Mouse (Mus musculus): ENCODE results near the gene Fgfr4. TPM values are rescaled to one million over a fixed set of nuclear protein-coding genes. Genes with fewer than 3 reads are reported as not detected.

Fgfr4 gene
- total RNA-seq, 1 experiment = 1.8 TPM

DNA sequence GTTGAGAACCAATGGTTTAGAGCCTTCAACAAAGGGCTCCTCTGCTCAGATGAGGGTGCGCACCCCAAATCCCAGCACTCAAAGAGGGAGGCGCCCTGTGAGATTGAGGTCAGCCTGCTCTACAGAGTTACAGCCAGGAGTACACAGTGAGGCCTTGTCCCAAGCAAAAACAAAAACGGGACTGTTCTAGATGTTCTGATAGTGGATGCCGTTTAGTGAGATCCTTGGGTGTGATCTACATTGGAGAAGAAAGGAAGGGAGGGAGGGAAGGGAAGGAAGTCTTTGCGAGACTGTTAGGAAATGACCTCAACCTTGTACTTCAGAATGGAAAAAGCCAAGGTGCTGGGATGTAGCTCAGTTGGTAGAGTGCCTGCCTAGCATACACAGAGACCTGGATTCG, 23.8 kb downstream of the Fgfr4 start:
- no peak for TF ChIP-seq ZC3H11A (IDR thresholded peaks at IDR 0.05; ENCODE audit: borderline replicate concordance, low read depth, low read length)
- TF ChIP-seq CHD2 (IDR thresholded peaks at IDR 0.05; ENCODE audit: low read depth, low read length) = no peak
- no peak for TF ChIP-seq HCFC1 (IDR thresholded peaks at IDR 0.05; ENCODE audit: borderline replicate concordance, insufficient read depth, low read length)
- TF ChIP-seq ZNF384 (IDR thresholded peaks at IDR 0.05; ENCODE audit: low read depth, low read length) = no peak
- no peak for TF ChIP-seq MAFK (IDR thresholded peaks at IDR 0.05; ENCODE audit: insufficient read depth, low read depth, low read length)
- H3K36me3 ChIP-seq (ENCODE audit: control insufficient read depth, insufficient read depth, low read length, poor library complexity, severe bottlenecking) = no peaks in the 10 kb centered on the region
- H3K4me3 ChIP-seq (ENCODE audit: insufficient read depth in 1 of 2, low read depth in 1 of 2, low read length in 2 of 2, poor library complexity in 1 of 2, severe bottlenecking in 1 of 2) = no peak overlapping the region
- H3K9ac ChIP-seq (ENCODE audit: insufficient read depth, low read depth, low read length, poor library complexity, severe bottlenecking) = no peak overlapping the region
- in situ Hi-C loops (cut with MboI; ENCODE audit: low sequenced_read_pairs in 2 of 2, unreplicated experiment in 2 of 2) = no loop called here
- H3K4me1 ChIP-seq (ENCODE audit: control insufficient read depth in 2 of 2, insufficient read depth in 2 of 2, low read length in 2 of 2, poor library complexity in 1 of 2) = peaks cover 2 to 8% of the 10 kb centered on the region in 2 experiments; a peak in 3 of 4 replicates
- DNase-seq (ENCODE audit: low read depth, low spot score) = no peak
- no peak overlapping the region for H3K27ac ChIP-seq (ENCODE audit: insufficient read depth, low read depth, low read length, poor library complexity, severe bottlenecking)
- no peaks in the 10 kb centered on the region for H3K9me3 ChIP-seq (ENCODE audit: control insufficient read depth, insufficient read depth, low read depth, low read length)

- H3K27ac ChIP-seq (ENCODE audit: insufficient read depth, low read depth, low read length, poor library complexity, severe bottlenecking) = peak overlapping the region; percentile 67; the same call in 1 of the 2 replicates
- no peaks in the 10 kb centered on the region for H3K9me3 ChIP-seq (ENCODE audit: control insufficient read depth, insufficient read depth, low read depth, low read length)
- in situ Hi-C loops (cut with MboI; ENCODE audit: low sequenced_read_pairs in 2 of 2, unreplicated experiment in 2 of 2) = no loop called here
- no peaks in the 10 kb centered on the region for H3K36me3 ChIP-seq (ENCODE audit: control insufficient read depth, insufficient read depth, low read length, poor library complexity, severe bottlenecking)
- H3K9ac ChIP-seq (ENCODE audit: insufficient read depth, low read depth, low read length, poor library complexity, severe bottlenecking) = peak overlapping the region; percentile 53; the same call in 1 of the 2 replicates
- DNase-seq (ENCODE audit: low read depth, low spot score) = no peak
- H3K4me3 ChIP-seq (ENCODE audit: insufficient read depth in 1 of 2, low read depth in 1 of 2, low read length in 2 of 2, poor library complexity in 1 of 2, severe bottlenecking in 1 of 2) = no peak overlapping the region
- peaks cover 0 to 8% of the 10 kb centered on the region in 2 experiments; a peak in 3 of 4 replicates for H3K4me1 ChIP-seq (ENCODE audit: control insufficient read depth in 2 of 2, insufficient read depth in 2 of 2, low read length in 2 of 2, poor library complexity in 1 of 2)
- TF ChIP-seq MAFK (IDR thresholded peaks at IDR 0.05; ENCODE audit: insufficient read depth, low read depth, low read length) (no peak), ZNF384 (IDR thresholded peaks at IDR 0.05; ENCODE audit: low read depth, low read length) (no peak), HCFC1 (IDR thresholded peaks at IDR 0.05; ENCODE audit: borderline replicate concordance, insufficient read depth, low read length) (no peak)
These were observed 25.6 kb downstream of the Fgfr4 start for GRCm38 (mm10) chr13:55177903-55178496.

GRCm38 (mm10) chr13:55178556-55178955, 26.1 kb downstream of the Fgfr4 start:
- TF ChIP-seq ZC3H11A (IDR thresholded peaks at IDR 0.05; ENCODE audit: borderline replicate concordance, low read depth, low read length) (peak; percentile 40; the same call in 1 of the 2 replicates), CHD2 (IDR thresholded peaks at IDR 0.05; ENCODE audit: low read depth, low read length) (no peak)
- H3K4me3 ChIP-seq (ENCODE audit: insufficient read depth in 1 of 2, low read depth in 1 of 2, low read length in 2 of 2, poor library complexity in 1 of 2, severe bottlenecking in 1 of 2) = no peak overlapping the region
- peak; percentile 84 for DNase-seq (ENCODE audit: low read depth, low spot score)
- no peak overlapping the region for H3K27ac ChIP-seq (ENCODE audit: insufficient read depth, low read depth, low read length, poor library complexity, severe bottlenecking)
- in situ Hi-C loops (cut with MboI; ENCODE audit: low sequenced_read_pairs in 2 of 2, unreplicated experiment in 2 of 2) = no loop called here
- peaks cover 2 to 11% of the 10 kb centered on the region in 2 experiments for H3K4me1 ChIP-seq (ENCODE audit: control insufficient read depth in 2 of 2, insufficient read depth in 2 of 2, low read length in 2 of 2, poor library complexity in 1 of 2)
- no peaks in the 10 kb centered on the region for H3K36me3 ChIP-seq (ENCODE audit: control insufficient read depth, insufficient read depth, low read length, poor library complexity, severe bottlenecking)
- no peaks in the 10 kb centered on the region for H3K9me3 ChIP-seq (ENCODE audit: control insufficient read depth, insufficient read depth, low read depth, low read length)
- no peak overlapping the region for H3K9ac ChIP-seq (ENCODE audit: insufficient read depth, low read depth, low read length, poor library complexity, severe bottlenecking)

DNA sequence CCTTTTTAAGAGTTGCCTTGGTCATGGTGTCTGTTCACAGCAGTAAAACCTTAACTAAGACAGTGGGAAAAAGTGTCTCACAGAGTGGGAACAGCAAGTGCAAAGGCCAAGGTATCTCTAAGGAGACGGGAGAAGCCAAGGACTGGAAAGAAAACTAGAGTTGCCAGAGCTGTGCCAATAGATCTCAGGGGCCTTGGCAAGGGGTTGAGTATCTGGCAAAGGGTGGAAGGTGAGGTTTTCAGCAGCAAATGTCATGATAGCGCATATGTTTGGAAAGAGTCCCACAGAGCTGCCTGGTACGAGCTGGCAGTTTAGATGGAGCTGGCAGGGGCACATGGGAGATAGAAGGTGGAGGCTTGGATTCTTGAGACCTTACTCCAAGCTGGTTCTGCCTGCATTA, 27.2 kb downstream of the Fgfr4 start:
- Histone ChIP-seq H3K4me1 (ENCODE audit: control insufficient read depth in 2 of 2, insufficient read depth in 2 of 2, low read length in 2 of 2, poor library complexity in 1 of 2) (peaks cover 7 to 11% of the 10 kb centered on the region in 2 experiments), H3K9ac (ENCODE audit: insufficient read depth, low read depth, low read length, poor library complexity, severe bottlenecking) (no peak overlapping the region), H3K4me3 (ENCODE audit: insufficient read depth in 1 of 2, low read depth in 1 of 2, low read length in 2 of 2, poor library complexity in 1 of 2, severe bottlenecking in 1 of 2) (no peak overlapping the region), H3K36me3 (ENCODE audit: control insufficient read depth, insufficient read depth, low read length, poor library complexity, severe bottlenecking) (no peaks in the 10 kb centered on the region), H3K27ac (ENCODE audit: insufficient read depth, low read depth, low read length, poor library complexity, severe bottlenecking) (no peak overlapping the region), H3K9me3 (ENCODE audit: control insufficient read depth, insufficient read depth, low read depth, low read length) (no peaks in the 10 kb centered on the region)
- no peak for TF ChIP-seq MAFK (IDR thresholded peaks at IDR 0.05; ENCODE audit: insufficient read depth, low read depth, low read length)
- no peak for TF ChIP-seq ZC3H11A (IDR thresholded peaks at IDR 0.05; ENCODE audit: borderline replicate concordance, low read depth, low read length)
- TF ChIP-seq HCFC1 (IDR thresholded peaks at IDR 0.05; ENCODE audit: borderline replicate concordance, insufficient read depth, low read length) = no peak
- TF ChIP-seq CHD2 (IDR thresholded peaks at IDR 0.05; ENCODE audit: low read depth, low read length) = no peak
- in situ Hi-C loops (cut with MboI; ENCODE audit: low sequenced_read_pairs in 2 of 2, unreplicated experiment in 2 of 2) = no loop called here
- DNase-seq (ENCODE audit: low read depth, low spot score) = no peak

DNA sequence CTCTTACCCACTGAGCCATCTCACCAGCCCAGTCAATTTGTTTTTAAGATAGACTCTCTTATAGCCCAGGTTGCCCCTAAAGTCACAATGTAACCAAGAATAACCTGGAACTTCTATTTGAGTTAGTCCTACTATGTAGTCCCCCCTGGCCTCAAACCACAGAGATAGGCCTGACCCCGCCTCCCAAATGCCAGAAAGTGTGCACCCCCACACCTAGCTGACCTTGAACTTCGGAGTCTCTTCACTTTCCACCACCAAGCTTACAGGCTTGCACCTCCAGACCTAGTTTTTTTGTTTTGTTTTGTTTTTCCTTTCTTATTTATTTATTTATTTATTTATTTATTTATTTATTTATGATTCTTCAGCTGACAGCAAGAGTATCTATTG, 29.3 kb downstream of the Fgfr4 start:
- no peak for TF ChIP-seq MAFK (IDR thresholded peaks at IDR 0.05; ENCODE audit: insufficient read depth, low read depth, low read length)
- TF ChIP-seq ZC3H11A (IDR thresholded peaks at IDR 0.05; ENCODE audit: borderline replicate concordance, low read depth, low read length) = no peak
- no peak for TF ChIP-seq ZNF384 (IDR thresholded peaks at IDR 0.05; ENCODE audit: low read depth, low read length)
- no peak for TF ChIP-seq CHD2 (IDR thresholded peaks at IDR 0.05; ENCODE audit: low read depth, low read length)
- no peak for TF ChIP-seq HCFC1 (IDR thresholded peaks at IDR 0.05; ENCODE audit: borderline replicate concordance, insufficient read depth, low read length)
- in situ Hi-C loops (cut with MboI; ENCODE audit: low sequenced_read_pairs in 2 of 2, unreplicated experiment in 2 of 2) = no loop called here
- Histone ChIP-seq H3K9ac (ENCODE audit: insufficient read depth, low read depth, low read length, poor library complexity, severe bottlenecking) (no peak overlapping the region; the same call in 1 of the 2 replicates), H3K4me1 (ENCODE audit: control insufficient read depth in 2 of 2, insufficient read depth in 2 of 2, low read length in 2 of 2, poor library complexity in 1 of 2) (peaks cover 7 to 11% of the 10 kb centered on the region in 2 experiments), H3K27ac (ENCODE audit: insufficient read depth, low read depth, low read length, poor library complexity, severe bottlenecking) (peak overlapping the region; percentile 84; the same call in 1 of the 2 replicates), H3K9me3 (ENCODE audit: control insufficient read depth, insufficient read depth, low read depth, low read length) (no peaks in the 10 kb centered on the region), H3K4me3 (ENCODE audit: insufficient read depth in 1 of 2, low read depth in 1 of 2, low read length in 2 of 2, poor library complexity in 1 of 2, severe bottlenecking in 1 of 2) (peak overlapping the region; percentile 61 to 75), H3K36me3 (ENCODE audit: control insufficient read depth, insufficient read depth, low read length, poor library complexity, severe bottlenecking) (no peaks in the 10 kb centered on the region)
- DNase-seq (ENCODE audit: low read depth, low spot score) = no peak

Measured in ES-E14 (cell line).